Mouse (Mus musculus): ENCODE data around the gene Agxt. TPM values are rescaled to one million over a fixed set of nuclear protein-coding genes. Genes with fewer than 3 reads are reported as not detected.

The Agxt gene
- not detected for total RNA-seq (2021)
- long read RNA-seq, experiment 1, result 0 reads
- long read RNA-seq, experiment 2, result 0 reads

DNA sequence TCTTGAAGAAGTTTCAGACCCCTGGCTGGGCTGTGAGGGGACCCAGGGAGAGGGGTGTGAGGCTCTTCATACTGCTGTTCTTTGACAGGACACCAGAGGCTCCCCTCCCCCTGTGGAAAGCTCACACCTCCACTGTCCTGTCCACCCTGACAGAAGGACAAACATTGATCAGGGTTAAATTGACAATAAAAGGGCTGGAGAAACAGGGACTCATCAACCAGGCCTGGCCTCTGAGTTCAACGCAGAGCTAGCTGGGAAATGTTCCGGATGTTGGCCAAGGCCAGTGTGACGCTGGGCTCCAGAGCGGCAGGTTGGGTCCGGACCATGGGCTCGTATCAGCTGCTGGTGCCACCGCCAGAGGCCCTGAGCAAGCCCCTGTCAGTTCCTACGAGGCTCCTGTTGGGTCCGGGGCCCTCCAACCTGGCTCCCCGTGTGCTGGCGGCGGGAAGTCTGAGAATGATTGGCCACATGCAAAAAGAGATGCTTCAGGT is at the start of gene Agxt:
Gene Agxt (plus strand): TSS at position 205 of the 491 bp plus-strand sequence.
- intact Hi-C loops (cut with DNase I), result no loop called here
- H3K4me3 ChIP-seq, result no peak within 1 kb of the TSS
- DNase-seq, result no peak
- no peak within 1 kb of the TSS for H3K27ac ChIP-seq
- TF ChIP-seq CTCF (IDR thresholded peaks at IDR 0.05), result no peak

GRCm38 (mm10) chr1:93092582-93092981 is 42.5 kb upstream of the Agxt start:
- TF ChIP-seq CTCF (IDR thresholded peaks at IDR 0.05), result no peak

GRCm38 (mm10) chr1:93098956-93099355 is 36.1 kb upstream of the Agxt start:
- H3K4me3 ChIP-seq, result no peak overlapping the region
- intact Hi-C loops (cut with DNase I), result no loop called here
- no peak overlapping the region for H3K27ac ChIP-seq
- TF ChIP-seq CTCF (IDR thresholded peaks at IDR 0.05), result no peak
- no peak for DNase-seq

More at GRCm38 (mm10) chr1:93092582-93092981, 42.5 kb upstream of the Agxt start:
- Histone ChIP-seq H3K27ac (no peak overlapping the region), H3K4me3 (no peak overlapping the region)
- no peak for DNase-seq
- intact Hi-C loops (cut with DNase I), result no loop called here

- no peak for TF ChIP-seq CTCF (IDR thresholded peaks at IDR 0.05)
Observed at GRCm38 (mm10) chr1:93100243-93100575, 34.8 kb upstream of the Agxt start.

GRCm38 (mm10) chr1:93100576-93101491 is 34.2 kb upstream of the Agxt start:
- intact Hi-C loops (cut with DNase I), result no loop called here

More at GRCm38 (mm10) chr1:93100243-93100575, 34.8 kb upstream of the Agxt start:
- intact Hi-C loops (cut with DNase I), result no loop called here
- Histone ChIP-seq H3K27ac (no peak overlapping the region), H3K4me3 (peak overlapping the region; percentile 65)
- peak; percentile 32 for DNase-seq

GRCm38 (mm10) chr1:93101571-93102061 is 33.4 kb upstream of the Agxt start, which contains the start of gene Kif1a:
TSS of gene Kif1a (minus strand) at chr1:93101951.
- intact Hi-C loops (cut with DNase I), result no loop called here

More at GRCm38 (mm10) chr1:93100576-93101491, 34.2 kb upstream of the Agxt start:
- Histone ChIP-seq H3K27ac (no peak overlapping the region; the same call in 1 of the 2 replicates), H3K4me3 (peak overlapping the region; percentile 65)
- DNase-seq, result no peak
- TF ChIP-seq CTCF (IDR thresholded peaks at IDR 0.05), result no peak

DNA sequence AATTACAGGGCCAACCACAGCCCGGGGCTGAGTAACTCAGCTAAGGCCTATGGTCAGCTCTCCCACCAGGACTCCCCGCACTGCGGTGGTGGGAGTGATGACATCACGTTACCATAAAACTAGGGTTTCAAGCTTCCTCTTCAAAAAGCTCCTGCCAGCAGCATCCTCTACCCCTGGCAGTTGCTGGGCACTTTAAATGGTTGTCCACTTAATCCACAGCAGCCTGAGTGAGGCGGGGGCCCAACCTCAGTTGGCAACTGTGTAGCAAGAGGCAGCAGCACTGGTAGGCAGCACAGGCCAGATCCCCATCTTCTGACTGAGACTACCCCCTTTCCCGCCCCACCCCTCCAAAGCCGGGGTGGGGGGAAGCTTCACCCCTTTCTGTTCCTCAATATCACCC is 32.3 kb upstream of the Agxt start:
- Histone ChIP-seq H3K4me3 (no peak overlapping the region), H3K27ac (no peak overlapping the region)
- TF ChIP-seq CTCF (IDR thresholded peaks at IDR 0.05), result no peak
- intact Hi-C loops (cut with DNase I), result no loop called here
- DNase-seq, result no peak

More at GRCm38 (mm10) chr1:93101571-93102061, 33.4 kb upstream of the Agxt start, which contains the start of gene Kif1a:
- Histone ChIP-seq H3K4me3 (peak within 1 kb of the TSS; percentile 65), H3K27ac (no peak within 1 kb of the TSS; the same call in 1 of the 2 replicates)
- DNase-seq, result no peak
- TF ChIP-seq CTCF (IDR thresholded peaks at IDR 0.05), result no peak

GRCm38 (mm10) chr1:93114713-93115463 is 20.2 kb upstream of the Agxt start:
- TF ChIP-seq CTCF (IDR thresholded peaks at IDR 0.05), result no peak
- intact Hi-C loops (cut with DNase I), result no loop called here
- peak; percentile 57 for DNase-seq
- peak overlapping the region; percentile 68 for H3K4me3 ChIP-seq
- H3K27ac ChIP-seq, result no peak overlapping the region

DNA sequence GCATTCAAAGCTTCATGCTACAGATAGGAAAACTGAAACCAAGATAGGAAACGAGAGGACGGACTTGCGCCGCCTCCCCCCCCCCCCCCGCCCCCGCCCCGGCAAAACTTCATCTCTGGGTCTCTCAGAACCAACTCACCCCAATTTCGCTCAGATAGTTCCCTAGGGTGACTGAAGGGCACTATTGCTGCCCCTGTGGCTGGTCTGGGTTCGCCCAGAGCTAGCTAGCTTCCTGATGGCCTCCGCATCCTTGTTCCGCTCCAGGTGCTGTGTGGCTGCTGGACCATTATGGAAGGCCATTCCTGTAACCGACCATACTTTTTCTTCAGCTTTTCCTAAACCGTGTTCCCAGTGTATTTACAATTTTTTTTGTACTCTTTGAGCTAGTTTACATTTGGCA is 19.6 kb upstream of the Agxt start:
- no peak for DNase-seq
- H3K4me3 ChIP-seq, result peak overlapping the region; percentile 68
- no peak overlapping the region for H3K27ac ChIP-seq
- intact Hi-C loops (cut with DNase I), result no loop called here
- no peak for TF ChIP-seq CTCF (IDR thresholded peaks at IDR 0.05)

GRCm38 (mm10) chr1:93118816-93119215 is 16.2 kb upstream of the Agxt start:
- H3K4me3 ChIP-seq, result no peak overlapping the region
- H3K27ac ChIP-seq, result no peak overlapping the region
- TF ChIP-seq CTCF (IDR thresholded peaks at IDR 0.05), result no peak
- DNase-seq, result no peak
- intact Hi-C loops (cut with DNase I), result no loop called here

DNA sequence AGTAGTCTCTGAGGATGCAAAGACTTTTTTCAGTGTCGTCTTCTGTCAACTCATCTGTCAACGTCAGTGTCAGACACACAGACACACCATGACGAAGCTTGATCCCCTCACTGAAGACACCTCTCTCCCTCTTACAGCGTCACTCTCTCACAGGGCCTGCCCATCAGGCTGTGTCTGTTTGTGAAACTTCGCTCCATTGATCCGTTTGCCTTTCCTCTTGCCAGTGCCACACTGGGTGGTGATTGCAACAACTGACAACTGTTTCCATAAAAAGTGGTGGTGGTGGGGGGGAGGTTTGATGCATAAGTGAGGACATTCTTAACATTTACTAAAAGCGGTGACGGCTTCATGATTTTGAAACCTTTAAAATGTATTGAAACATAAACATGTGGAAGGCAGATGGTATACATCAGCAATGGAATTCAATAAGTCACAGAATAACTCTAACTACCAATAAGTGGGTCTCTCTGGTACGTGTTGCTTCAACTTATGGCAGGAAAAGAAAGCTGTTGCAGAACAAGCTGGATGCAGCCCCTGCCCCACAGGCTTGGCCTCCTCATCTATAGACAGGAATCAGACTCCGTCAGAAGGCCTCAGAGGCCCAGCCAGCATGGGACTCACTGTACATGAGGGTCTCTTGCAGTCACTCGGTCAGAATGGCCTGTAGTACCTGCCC is 11.7 kb upstream of the Agxt start:
- Histone ChIP-seq H3K27ac (no peak overlapping the region), H3K4me3 (no peak overlapping the region)
- DNase-seq, result no peak
- no peak for TF ChIP-seq CTCF (IDR thresholded peaks at IDR 0.05)
- intact Hi-C loops (cut with DNase I), result no loop called here

- Histone ChIP-seq H3K4me3 (no peak overlapping the region), H3K27ac (no peak overlapping the region)
- no peak for TF ChIP-seq CTCF (IDR thresholded peaks at IDR 0.05)
- intact Hi-C loops (cut with DNase I), result no loop called here
- DNase-seq, result no peak
Observed at GRCm38 (mm10) chr1:93124066-93124465, 11.0 kb upstream of the Agxt start.
